Mouse (Mus musculus) heart, embryonic 12.5 days (tissue): Measurements from ENCODE around the gene Hyal3. TPM values are rescaled to one million over a fixed set of nuclear protein-coding genes. Genes with fewer than 3 reads are reported as not detected.

Experiments used
- ATAC-seq: fragments of 200-750 bp; cut with Nextera tagmentation; 2 replicates; pipeline ENCODE4 v1.8.0; 2017; ENCODE audit warnings: moderate TSS enrichment, moderate library complexity; ENCODE audit not compliant: insufficient number of reproducible peaks, low FRiP score
- H3K27ac ChIP-seq: fragments of 300-500 bp; sonication (generic); 2 replicates; pipeline ENCODE4 v1.5.1; 2016; ENCODE audit warnings: mild to moderate bottlenecking, moderate library complexity; ENCODE audit not compliant: poor library complexity, severe bottlenecking
- H3K27me3 ChIP-seq: fragments of 300-500 bp; sonication (generic); replicated peaks from 2 replicates; pipeline ENCODE4 v1.6.1; 2016; ENCODE audit warnings: mild to moderate bottlenecking, moderate library complexity
- H3K36me3 ChIP-seq: fragments of 300-500 bp; sonication (generic); 2 replicates; pipeline ENCODE4 v1.6.1; 2016; ENCODE audit warnings: mild to moderate bottlenecking, moderate library complexity
- H3K4me1 ChIP-seq: fragments of 300-500 bp; sonication (generic); replicated peaks from 2 replicates; pipeline ENCODE4 v1.6.1; 2016; ENCODE audit warnings: mild to moderate bottlenecking
- H3K4me2 ChIP-seq: fragments of 300-500 bp; sonication (generic); 2 replicates; pipeline ENCODE4 v1.6.1; 2016; ENCODE audit warnings: mild to moderate bottlenecking, moderate library complexity
- H3K4me3 ChIP-seq: fragments of 300-500 bp; sonication (generic); 2 replicates; pipeline ENCODE4 v1.5.1; 2016; ENCODE audit warnings: mild to moderate bottlenecking
- H3K9ac ChIP-seq: fragments of 300-500 bp; sonication (generic); 2 replicates; pipeline ENCODE4 v1.6.1; 2016; ENCODE audit warnings: mild to moderate bottlenecking, moderate library complexity
- H3K9me3 ChIP-seq: fragments of 300-500 bp; sonication (generic); replicated peaks from 2 replicates; pipeline ENCODE4 v1.6.1; 2016; ENCODE audit warnings: mild to moderate bottlenecking, moderate library complexity
- WGBS: fragments of 180-500 bp; shearing (Covaris S2); methylation state at CpG from one replicate; pipeline ENCODE4 v1.1.7; 2016; 5-methylcytosine and 5-hydroxymethylcytosine counted together
- polyA plus RNA-seq: library from polyadenylated mRNA; unstranded; fragments of >200 nt; fragmentation: Nextera tagmentation; extraction: Ambion mirVana; gene quantifications from 2 replicates; pipeline ENCODE4 v1.2.1, GENCODE M21; 2016

Hyal3 gene
- polyA plus RNA-seq, 1 experiment from 2014 or later: 0.64 TPM

DNA sequence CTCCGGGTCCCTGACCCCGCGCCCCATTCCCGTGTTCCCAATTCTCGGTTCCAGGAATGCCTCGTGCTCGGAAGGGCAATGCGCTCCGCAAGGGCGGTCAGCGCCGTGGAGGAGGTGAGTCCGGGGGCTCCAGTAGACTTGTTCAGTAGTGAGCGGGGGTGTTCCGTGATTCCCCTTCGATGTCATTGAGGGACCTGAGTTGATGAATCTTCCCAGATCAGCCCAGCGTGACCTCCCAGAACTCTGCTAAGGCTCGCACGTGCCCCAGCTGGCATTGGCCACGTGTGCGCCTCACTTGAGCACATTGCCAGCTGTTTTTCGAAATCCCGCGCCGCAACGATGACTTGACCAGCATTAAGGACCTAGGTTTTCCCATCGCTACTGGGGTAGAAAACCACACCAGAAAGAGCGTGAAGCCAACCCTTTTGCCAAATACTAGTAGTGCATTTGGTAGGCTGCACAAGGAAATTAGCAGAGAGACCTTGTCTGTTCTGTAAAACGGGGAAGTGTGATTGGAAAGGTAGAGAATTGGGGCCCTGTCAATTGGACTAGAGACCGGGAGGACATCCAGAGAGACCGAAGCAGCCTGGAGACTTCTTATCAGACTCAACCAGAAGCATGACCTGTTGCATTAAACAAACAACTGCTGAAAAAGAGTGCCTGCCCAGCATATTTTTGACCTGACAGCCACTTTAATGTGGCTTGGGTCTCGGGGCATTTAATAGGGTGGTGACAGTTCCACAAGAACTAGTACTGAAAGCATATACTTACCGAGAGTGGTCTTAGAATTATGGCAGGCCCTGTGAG is 7.4 kb downstream of the Hyal3 start:
- Histone ChIP-seq H3K9me3 (no peaks in the 10 kb centered on the region), H3K9ac (peak overlapping the region; percentile 85), H3K27ac (peak overlapping the region; percentile 72), H3K36me3 (peaks cover 49% of the 10 kb centered on the region), H3K4me1 (peaks cover 45% of the 10 kb centered on the region), H3K4me2 (peak overlapping the region; percentile 84), H3K27me3 (no peaks in the 10 kb centered on the region), H3K4me3 (peak overlapping the region; percentile 84)
- WGBS: 1% methylated on average over 33 of the region's 33 CpGs
- ATAC-seq: peak; percentile 6; the same call in 1 of the 2 replicates

- H3K4me2 ChIP-seq: peak overlapping the region; percentile 84
- 74% methylated on average over 25 of the region's 25 CpGs for WGBS
- peak overlapping the region; percentile 58 for H3K27ac ChIP-seq
- H3K4me3 ChIP-seq: 0 out of 2 replicates have a peak overlapping the region, but pooled peaks have one; percentile 84
- no peak for ATAC-seq
- H3K9me3 ChIP-seq: no peaks in the 10 kb centered on the region
- H3K36me3 ChIP-seq: peaks cover 56% of the 10 kb centered on the region
- H3K27me3 ChIP-seq: no peaks in the 10 kb centered on the region
- H3K4me1 ChIP-seq: peaks cover 55% of the 10 kb centered on the region
- peak overlapping the region; percentile 21; the same call in 1 of the 2 replicates for H3K9ac ChIP-seq
Measured at GRCm38 (mm10) chr9:107590058-107590772, 9.6 kb downstream of the Hyal3 start.

- Histone ChIP-seq H3K9ac (no peak overlapping the region; the same call in 1 of the 2 replicates), H3K4me2 (no peak overlapping the region)
- 91% methylated on average over 6 of the region's 6 CpGs for WGBS
Measured at GRCm38 (mm10) chr9:107590773-107591060, 10.1 kb downstream of the Hyal3 start.

DNA sequence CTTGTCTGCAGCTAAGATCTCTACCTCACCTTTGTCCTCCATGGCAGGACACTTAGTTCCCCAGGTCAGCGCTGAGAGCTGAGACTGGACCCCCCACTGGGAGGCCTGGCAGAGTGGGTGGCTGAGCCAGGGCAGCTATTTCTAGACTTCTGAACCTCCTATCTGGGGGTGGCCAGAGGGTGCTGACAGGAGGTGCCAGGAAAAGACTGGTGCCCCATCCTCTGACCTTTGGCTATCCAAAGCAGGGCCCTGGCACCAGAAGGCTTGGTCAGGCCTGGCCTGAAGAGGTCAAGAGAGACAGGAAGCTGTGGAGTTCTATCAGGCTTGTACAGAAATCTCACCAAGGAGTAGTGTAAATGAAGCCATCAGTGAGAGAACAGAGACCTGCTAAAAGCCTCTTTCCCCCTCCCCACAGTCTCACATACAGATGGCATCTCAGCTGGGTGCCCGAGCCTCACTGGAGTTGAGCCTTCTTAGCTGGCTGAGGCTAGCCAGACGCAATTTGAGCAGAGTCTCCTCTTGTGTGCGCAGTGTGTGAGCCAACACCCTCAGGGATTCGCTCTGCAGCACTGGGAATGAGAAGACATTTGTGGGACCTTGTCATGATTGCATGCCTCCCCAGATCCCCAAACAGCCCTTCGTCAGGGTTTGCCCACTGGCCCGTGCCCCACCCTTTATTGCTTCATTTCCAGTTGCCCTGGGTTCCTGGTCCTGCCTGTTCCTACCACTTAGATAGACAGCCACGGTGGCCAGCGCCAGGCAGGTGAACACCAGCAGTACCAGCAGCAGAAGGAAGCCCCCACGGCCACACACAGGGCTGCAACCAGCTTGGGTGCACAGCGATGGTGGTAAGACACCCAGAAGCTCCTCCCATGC is 12.7 kb downstream of the Hyal3 start:
- H3K36me3 ChIP-seq: peaks cover 59% of the 10 kb centered on the region

More at GRCm38 (mm10) chr9:107590773-107591060, 10.1 kb downstream of the Hyal3 start:
- peaks cover 55% of the 10 kb centered on the region for H3K4me1 ChIP-seq
- no peaks in the 10 kb centered on the region for H3K9me3 ChIP-seq
- H3K4me3 ChIP-seq: no peak overlapping the region
- ATAC-seq: no peak
- peaks cover 56% of the 10 kb centered on the region for H3K36me3 ChIP-seq
- H3K27ac ChIP-seq: no peak overlapping the region
- H3K27me3 ChIP-seq: no peaks in the 10 kb centered on the region

GRCm38 (mm10) chr9:107594281-107595062 is 13.9 kb downstream of the Hyal3 start:
- Histone ChIP-seq H3K9me3 (no peaks in the 10 kb centered on the region), H3K4me1 (peaks cover 55% of the 10 kb centered on the region), H3K36me3 (peaks cover 54% of the 10 kb centered on the region), H3K27ac (no peak overlapping the region), H3K4me3 (no peak overlapping the region), H3K9ac (no peak overlapping the region), H3K4me2 (no peak overlapping the region), H3K27me3 (peaks cover 12% of the 10 kb centered on the region)
- ATAC-seq: no peak
- 76% methylated on average over 8 of the region's 8 CpGs for WGBS

More for the DNA sequence above, 12.7 kb downstream of the Hyal3 start:
- Histone ChIP-seq H3K9me3 (no peaks in the 10 kb centered on the region), H3K4me3 (no peak overlapping the region), H3K4me1 (peaks cover 66% of the 10 kb centered on the region), H3K27me3 (0 out of 2 replicates have a peak, but pooled peaks cover under 1% of the 10 kb centered on the region), H3K4me2 (peak overlapping the region; percentile 17; the same call in 1 of the 2 replicates), H3K27ac (peak overlapping the region; percentile 12; the same call in 1 of the 2 replicates), H3K9ac (peak overlapping the region; percentile 47; the same call in 1 of the 2 replicates)
- ATAC-seq: no peak
- WGBS: 78% methylated on average over 11 of the region's 11 CpGs

GRCm38 (mm10) chr9:107596619-107597569 is 16.3 kb downstream of the Hyal3 start:
- 64% methylated on average over 11 of the region's 11 CpGs for WGBS
- peaks cover 39% of the 10 kb centered on the region for H3K4me1 ChIP-seq
- peaks cover 30% of the 10 kb centered on the region for H3K36me3 ChIP-seq
- H3K4me3 ChIP-seq: peak overlapping the region; percentile 37
- no peaks in the 10 kb centered on the region for H3K9me3 ChIP-seq
- peak overlapping the region; percentile 64 for H3K4me2 ChIP-seq
- H3K9ac ChIP-seq: peak overlapping the region; percentile 67
- peaks cover 35% of the 10 kb centered on the region for H3K27me3 ChIP-seq
- peak overlapping the region; percentile 97 for H3K27ac ChIP-seq
- 0 out of 2 replicates have a peak, but pooled peaks have one; percentile 27 for ATAC-seq

DNA sequence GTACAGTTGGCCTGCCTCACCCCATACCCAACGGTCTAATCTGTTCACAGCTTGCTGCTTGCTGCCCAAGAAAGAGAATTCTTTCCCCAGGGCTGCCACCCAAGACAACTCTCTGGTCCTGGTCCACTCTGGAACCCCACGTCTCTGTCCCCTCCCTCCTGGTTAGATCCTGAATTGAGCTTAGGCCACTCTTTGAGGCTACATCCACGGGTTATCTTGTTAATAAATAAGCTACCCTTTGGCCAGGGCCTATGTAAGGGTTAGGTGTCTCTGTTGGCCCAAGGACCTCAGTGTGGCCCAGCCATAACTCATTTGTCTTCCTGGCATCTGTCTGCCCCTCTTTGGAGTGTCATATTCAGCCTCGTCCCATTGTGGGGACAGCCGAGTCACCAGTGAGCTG is 17.8 kb downstream of the Hyal3 start:
- ATAC-seq: no peak
- peaks cover 15% of the 10 kb centered on the region for H3K36me3 ChIP-seq
- peaks cover 32% of the 10 kb centered on the region for H3K4me1 ChIP-seq
- no peak overlapping the region for H3K27ac ChIP-seq
- no peaks in the 10 kb centered on the region for H3K9me3 ChIP-seq
- no peak overlapping the region for H3K9ac ChIP-seq
- peaks cover 35% of the 10 kb centered on the region for H3K27me3 ChIP-seq
- H3K4me3 ChIP-seq: no peak overlapping the region
- H3K4me2 ChIP-seq: no peak overlapping the region
- 81% methylated on average over 5 of the region's 5 CpGs for WGBS

- peaks cover 36% of the 10 kb centered on the region for H3K4me1 ChIP-seq
- peaks cover 8% of the 10 kb centered on the region; the same call in 1 of the 2 replicates for H3K36me3 ChIP-seq
- peaks cover 40% of the 10 kb centered on the region for H3K27me3 ChIP-seq
- no peak overlapping the region for H3K4me3 ChIP-seq
- H3K4me2 ChIP-seq: no peak overlapping the region
- H3K27ac ChIP-seq: no peak overlapping the region
- H3K9ac ChIP-seq: no peak overlapping the region
- no peaks in the 10 kb centered on the region for H3K9me3 ChIP-seq
- WGBS: 77% methylated on average over 9 of the region's 9 CpGs
- no peak for ATAC-seq
Measured at GRCm38 (mm10) chr9:107599433-107599832, 18.8 kb downstream of the Hyal3 start.

GRCm38 (mm10) chr9:107599842-107600241 is 19.2 kb downstream of the Hyal3 start:
- Histone ChIP-seq H3K9ac (no peak overlapping the region), H3K9me3 (no peaks in the 10 kb centered on the region), H3K4me1 (peaks cover 40% of the 10 kb centered on the region), H3K4me3 (no peak overlapping the region), H3K27me3 (peaks cover 40% of the 10 kb centered on the region), H3K4me2 (no peak overlapping the region), H3K27ac (no peak overlapping the region), H3K36me3 (peaks cover 4% of the 10 kb centered on the region; the same call in 1 of the 2 replicates)
- 52% methylated on average over 14 of the region's 14 CpGs for WGBS
- no peak for ATAC-seq
